Mouse (Mus musculus) retina, postnatal 7 days (tissue): ENCODE measurements around the gene Dennd1b.

ENCODE experiments used
- DNase-seq: peaks from one replicate; pipeline ENCODE4 v3.0.0-alpha.2; 2012; ENCODE audit warnings: low read depth, low spot score

The Dennd1b gene

DNA sequence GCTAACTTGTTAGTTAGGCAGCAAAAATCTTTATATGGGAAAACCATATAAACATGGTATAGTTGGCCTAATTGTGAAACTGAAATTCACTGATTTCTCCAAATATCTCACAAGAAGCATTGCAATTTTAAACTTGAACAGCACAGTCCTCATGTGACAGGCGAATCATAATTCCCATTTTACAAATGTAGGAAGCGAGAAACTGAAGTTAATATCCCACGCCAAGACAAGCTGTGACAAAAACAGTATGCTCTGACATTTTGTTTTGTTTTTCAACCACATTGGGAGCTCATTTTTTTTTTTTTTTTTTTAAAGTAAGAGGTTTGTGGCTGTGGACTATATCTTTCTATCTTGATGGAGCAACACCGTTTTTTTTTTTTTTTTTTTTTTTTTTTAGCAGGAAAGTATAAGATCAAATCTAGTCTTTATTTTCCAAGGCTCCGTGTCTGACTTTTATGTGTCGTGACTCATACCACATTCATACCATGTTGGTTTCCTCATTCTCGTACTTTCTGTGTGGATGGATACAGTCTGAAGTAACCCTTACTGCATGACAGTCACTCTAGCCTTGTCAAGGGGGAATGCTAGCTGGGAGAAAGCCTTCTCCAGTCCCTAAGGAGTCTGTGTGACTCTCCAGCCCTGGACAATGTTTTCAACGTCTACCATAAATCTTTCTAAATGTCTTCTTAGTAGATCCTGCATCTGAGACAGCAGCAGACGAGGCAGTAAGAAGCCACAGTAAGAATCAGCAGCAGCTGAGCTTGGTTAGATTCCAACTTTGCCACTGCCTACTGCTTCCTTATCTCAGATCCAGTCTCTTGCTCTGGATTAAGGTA lies 751 bp upstream of the Dennd1b start:
- DNase-seq: no peak

DNA sequence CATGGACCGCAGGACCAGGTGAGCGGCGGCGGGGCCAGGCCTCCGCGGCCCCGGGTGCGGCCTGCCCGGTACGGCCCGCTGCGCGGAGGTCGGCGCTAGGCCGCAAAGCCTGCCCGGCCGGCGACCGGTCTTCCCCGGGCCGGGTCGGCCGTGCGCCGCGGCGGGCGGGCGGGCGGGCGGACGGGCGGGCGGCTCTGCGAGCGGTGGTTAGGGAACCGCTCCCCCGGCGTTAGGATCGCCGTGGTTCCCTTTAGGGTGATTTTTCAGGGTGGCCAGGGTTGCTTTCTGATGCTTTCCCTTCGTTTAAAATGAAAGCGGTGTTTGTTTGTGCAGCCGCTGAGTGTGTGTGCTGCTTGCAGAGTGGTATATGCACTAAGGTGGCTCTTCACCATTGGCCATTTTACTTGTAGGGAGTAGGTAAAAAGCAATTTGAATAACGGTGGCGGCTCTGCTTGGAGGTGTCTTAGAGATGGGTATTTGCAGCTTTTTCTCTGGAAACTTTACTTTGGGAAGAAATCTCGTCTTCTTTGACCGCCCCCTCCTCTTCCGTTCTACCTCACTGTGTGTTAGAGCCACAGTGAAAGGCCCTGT lies 728 bp downstream of the Dennd1b start:
- DNase-seq: peak; percentile 16

DNA sequence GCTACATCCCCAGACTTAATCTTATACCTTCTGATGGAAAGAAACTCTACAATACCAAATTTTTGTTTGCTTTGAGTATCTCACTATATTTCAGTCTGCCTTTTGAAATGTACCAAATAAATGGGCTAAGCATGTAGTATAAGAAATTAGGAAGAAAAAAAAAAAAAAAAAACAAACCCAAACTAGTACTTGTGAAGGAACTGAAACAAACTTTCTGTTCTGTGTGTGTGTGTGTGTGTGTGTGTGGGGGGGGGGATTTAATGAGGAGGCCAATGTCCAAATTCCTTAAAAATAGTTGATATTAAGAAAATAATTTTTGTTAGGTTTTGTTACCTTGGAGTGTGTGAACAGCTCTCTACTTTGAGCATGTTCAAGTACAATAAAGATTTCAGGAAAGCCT lies 1.8 kb downstream of the Dennd1b start:
- no peak for DNase-seq

DNA sequence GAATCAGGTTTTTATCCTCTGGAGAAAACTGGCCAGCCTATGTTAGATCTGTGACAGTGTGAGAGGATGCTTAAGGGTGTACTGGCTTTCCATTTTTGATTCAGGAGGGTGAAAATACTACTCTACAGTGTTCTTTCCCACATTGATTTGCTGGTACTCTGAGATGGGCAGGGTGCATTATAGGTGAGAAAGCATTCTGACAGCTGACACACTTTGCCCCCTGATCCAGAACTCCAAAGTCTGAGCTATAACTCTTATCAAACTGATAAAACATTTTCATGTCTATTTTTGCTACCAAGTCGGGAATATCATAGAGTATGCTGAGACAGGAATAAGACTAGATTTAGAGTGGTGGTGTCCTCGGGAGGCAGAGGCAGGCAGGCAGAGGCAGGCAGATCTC lies 2.3 kb downstream of the Dennd1b start:
- DNase-seq: no peak

DNA sequence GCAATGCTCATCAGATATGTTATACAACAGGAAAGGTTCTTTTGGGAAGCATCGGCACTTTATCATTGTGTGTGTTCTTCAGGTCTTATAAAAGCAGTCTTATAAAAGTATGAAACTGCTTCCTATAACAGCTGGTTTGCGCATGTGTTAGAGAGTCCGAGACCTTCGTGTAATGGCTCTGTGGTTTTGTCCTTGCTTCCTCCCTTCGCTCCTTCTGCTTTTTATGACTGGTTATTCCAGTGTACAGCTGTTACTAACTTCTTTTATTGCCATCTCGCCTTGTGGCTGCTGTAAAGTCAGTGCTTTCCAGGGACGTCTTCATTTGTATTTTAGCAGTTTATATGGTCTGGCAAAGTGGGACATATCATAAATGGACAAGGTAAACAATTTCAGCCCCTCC lies 4.2 kb downstream of the Dennd1b start:
- no peak for DNase-seq

DNA sequence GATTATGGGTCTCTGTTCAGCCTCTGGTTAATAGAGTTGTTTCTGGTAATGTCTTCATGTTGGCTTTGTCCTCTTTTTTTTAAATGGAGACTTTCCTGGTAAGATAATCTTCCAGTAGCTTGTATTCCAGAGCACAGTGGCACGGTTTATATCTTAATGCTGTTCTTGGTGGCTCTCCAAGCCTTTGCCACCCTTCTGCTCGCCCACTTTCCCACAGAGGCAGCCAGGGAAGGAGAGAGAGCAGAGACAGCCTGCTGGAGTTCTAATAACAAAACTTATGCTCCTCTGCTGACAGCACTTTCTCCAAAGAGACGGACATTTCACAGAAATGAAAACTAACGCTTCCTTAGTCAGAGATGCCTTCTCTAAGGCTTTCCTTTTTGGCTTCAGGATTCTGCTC lies 6.8 kb downstream of the Dennd1b start:
- no peak for DNase-seq

DNA sequence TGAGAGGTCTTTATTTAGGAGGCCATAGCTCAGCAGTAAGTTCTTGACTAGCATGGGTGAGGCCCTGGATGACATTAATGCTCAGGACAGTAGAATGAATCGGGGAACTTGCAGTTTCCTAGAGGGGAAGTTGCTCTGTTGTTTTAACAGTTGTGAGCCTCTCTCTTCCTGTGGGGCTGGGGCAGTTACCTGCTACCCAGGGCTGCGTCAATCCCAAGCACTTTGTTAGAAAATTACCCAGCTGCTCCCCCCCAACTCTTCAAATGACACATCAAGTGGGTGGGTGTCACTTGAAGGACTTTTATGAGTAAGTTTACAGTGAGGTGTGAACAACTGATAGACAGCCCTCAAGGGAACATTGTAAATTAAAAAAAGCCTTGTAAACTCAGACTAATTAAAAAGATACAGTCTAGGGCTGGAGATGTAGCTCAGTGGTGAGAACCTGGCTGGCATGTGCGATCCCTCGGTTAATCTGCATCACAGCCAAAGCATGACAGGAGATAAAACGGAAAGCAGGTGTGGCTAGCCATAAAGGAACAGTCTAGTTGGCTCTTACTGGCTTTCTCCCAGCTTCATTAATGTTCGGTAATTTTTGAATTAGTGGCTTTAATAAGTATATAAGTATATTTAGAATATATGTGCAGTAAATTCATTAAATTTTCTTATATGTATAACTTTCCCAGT lies 10.4 kb downstream of the Dennd1b start:
- no peak for DNase-seq

DNA sequence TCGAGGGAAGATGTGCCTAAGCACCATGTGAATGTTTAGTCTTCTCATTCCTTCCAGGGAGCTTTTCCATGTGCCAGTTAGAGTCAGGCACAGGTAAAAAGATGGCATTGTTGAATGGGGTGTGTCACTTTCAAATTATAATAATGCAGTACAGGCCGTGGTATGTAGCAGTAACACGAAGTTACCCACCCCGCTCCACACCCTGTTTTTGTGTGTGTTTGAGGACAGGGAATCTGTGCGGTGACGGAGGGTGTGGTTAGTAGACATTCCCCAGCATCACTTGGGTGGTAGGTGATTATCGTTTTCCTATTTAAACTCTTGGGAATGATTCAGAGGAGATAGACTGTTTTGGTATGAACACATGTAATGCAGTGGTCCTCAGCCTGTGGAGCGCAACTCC lies 11.6 kb downstream of the Dennd1b start:
- no peak for DNase-seq

DNA sequence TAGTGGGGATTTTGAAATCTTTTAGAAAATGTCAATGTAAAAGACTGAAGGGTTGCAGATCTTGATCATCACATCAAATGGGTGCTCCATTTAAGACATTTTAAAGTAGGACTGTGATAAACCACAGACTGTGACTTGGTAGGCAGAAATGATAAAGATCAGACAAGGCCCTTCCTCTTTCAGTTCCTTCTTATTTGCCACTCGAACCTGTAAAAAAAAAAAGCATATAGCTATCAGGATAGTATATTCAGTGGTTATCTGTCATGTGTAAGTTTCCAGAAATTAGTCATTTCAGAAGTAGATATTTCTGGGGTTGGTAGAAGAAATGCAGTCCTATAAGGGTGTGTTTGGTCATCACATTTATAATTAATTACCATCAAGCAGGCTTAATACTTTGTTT lies 12.7 kb downstream of the Dennd1b start:
- DNase-seq: no peak

DNA sequence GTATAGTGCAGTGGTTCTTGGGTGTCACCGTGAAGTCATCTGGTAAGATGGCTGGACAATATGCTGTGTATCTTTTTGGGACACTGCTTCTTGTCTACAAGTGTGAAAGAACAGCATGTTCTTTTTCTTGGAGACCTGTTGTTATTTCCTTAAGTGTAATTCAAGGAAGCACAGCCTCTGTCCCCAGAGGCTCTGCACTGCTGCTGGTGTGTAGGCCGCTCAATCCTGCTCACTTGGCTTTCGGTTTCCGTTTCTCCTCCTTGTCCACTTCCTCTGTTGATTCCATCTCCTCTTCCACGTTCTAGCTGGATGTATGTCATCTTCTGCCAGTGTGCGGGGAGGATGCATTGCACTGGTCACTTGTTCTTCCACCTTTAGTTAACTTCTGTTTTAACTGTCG lies 19.0 kb downstream of the Dennd1b start:
- no peak for DNase-seq

DNA sequence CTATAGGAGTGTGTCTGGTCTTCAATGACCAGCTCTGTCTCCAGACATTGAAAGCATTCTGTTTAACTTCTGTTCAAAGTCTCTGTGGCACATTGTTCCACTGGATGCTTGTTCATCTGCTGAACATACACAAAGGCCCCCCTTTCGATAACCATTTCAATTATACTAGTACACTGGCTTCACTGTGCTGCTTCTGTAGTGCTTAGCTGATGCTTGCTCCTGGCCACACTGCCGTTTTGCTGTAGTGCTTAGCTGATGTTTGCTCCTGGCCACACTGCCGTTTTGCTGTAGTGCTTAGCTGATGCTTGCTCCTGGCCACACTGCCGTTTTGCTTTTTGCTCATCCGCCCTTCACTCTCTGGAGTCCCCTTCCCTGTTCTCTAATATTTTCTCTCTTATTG lies 19.4 kb downstream of the Dennd1b start:
- DNase-seq: no peak

DNA sequence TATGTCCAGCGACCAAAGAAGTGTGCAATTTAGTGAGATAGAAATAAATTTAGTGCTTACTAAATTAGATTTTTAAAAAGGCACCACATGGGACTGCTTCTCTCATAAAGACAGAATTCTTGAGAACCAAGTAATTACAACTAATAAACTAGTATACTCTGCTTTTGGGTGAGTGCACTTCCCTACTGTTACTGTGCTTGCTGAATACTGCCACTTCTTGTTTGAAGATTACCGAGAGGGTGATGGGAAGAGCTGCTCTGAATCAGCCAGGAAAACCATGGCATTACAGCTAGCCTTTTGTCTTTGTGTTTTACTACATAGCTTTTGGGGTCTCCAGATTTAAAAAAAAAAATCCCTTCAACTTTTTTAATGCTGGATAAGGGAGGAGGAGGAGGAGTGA lies 19.8 kb downstream of the Dennd1b start:
- no peak for DNase-seq

DNA sequence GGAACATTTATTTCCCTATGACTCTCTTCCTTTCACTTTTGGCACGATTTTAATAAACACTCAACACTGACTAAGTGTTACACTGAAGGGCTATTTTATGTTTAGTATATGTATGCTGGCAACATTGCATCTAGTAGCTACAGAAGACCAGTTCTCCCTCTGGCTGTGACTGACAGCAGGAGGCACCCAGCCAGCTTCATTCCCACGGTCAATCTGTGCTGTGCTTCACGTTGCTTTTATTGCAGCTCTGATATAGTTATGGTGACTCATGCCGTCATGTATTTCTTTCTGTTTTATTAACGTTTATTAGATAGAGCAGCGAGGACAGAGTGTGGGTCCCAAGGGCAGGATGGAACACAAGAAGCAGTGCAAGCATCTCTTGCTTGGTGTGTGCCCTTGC lies 20.2 kb downstream of the Dennd1b start:
- no peak for DNase-seq

DNA sequence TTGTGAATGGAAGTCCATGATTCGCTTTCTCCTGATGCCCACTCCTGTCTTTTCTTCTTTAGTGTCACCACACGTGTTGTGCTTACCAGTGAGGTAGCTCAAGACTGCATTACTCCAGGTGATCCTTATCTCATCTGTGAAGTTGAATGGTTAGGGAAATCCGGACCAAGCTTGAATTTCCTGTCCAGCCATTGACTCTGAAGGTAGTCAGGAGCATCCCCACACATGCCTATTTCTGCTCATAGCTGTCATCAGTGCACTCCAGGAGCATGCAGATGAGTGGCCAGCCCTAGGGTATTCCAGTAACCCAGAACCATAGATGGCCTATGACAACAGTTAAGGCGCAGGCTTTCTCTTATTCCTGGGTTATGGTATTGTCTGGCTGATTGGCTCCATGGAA lies 20.9 kb downstream of the Dennd1b start:
- DNase-seq: no peak

DNA sequence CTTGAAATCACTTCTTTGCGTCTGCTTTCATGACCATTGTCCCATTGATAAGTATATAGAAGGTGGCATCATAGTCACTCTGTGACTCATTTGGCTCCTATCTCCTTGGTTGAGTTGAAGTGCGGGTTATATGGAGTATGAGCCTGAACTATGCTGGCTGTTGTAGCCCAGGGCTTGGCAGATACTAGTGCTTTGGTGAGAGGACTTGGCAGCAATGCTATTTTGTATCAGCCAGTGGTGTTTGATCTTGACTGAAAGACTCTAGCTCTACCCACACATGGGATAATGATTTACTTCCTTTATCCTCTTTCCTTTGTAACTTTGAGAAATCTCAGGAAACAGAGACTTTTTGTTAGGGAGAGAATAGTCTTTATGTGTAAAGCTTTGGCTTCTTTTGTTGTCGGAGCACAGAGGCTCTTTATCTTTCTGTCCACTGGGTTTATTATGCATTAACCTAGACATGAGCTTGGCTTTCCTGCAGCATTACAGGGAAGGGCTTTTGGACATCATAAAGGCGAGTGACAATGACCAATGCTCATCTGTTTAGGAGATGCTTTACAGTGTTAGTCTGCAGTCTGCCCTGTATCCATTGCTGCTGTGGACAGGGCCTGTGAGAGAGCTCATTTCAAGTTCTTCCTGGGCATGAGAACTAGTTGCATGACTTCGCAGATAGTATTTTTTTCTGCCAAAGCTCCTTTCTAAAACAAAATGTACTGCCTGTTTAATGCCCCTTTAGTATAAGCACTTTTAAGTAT lies 29.3 kb downstream of the Dennd1b start:
- no peak for DNase-seq

DNA sequence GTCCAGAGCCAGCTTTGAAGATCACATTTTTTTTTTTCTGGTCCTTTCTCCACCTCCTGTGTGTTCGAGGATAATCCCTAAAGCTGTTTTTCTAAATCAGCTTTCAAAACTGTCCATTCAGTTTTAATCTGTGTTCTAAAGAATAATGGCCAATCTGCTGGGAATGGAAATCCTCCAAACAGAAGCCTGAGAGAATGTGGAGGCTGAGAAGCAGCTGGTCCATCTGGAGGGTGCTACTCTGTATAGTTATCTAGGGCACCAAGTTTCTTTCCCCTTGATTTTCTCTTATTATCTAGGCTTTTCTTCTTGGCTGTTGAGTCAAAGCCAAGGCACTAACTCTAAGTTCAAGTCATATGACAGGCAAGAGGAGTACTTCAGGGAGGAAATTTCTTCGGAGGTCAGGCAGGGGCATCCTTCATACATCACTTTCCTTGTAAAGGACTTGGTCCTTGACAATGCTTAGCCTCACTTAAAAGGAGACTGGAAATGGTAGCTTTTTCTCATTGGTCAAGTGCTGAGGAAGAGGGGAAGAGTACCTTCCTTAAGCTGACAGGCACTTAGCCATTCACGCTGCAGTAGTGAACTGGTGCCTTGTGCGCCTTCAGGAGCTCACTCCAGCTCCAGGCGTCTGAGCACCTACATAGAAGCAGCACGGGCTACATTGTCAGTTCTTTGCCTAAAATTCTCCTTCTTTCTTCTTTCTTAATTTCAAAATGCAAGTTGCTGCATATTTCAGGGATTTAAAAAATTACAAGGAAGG lies 32.6 kb downstream of the Dennd1b start:
- DNase-seq: peak; percentile 32

DNA sequence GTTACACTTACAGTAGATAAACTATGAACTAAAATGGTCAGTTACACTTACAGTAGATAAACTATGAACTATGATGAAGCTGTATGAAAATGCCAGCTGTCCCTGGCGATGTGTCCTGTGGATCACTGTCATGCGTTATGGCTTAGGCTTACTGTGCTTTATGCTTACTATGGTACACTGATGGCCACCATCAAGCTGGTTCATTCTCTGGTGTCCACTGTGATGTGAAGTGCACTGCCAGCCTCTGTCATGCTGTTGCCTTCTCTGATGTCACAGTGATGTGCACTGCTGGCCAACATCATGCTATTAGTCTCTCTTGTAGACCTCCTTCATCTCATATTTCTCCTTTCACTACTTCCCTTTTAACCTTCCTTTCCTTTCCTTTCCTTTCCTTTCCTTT lies 33.4 kb downstream of the Dennd1b start:
- DNase-seq: no peak

DNA sequence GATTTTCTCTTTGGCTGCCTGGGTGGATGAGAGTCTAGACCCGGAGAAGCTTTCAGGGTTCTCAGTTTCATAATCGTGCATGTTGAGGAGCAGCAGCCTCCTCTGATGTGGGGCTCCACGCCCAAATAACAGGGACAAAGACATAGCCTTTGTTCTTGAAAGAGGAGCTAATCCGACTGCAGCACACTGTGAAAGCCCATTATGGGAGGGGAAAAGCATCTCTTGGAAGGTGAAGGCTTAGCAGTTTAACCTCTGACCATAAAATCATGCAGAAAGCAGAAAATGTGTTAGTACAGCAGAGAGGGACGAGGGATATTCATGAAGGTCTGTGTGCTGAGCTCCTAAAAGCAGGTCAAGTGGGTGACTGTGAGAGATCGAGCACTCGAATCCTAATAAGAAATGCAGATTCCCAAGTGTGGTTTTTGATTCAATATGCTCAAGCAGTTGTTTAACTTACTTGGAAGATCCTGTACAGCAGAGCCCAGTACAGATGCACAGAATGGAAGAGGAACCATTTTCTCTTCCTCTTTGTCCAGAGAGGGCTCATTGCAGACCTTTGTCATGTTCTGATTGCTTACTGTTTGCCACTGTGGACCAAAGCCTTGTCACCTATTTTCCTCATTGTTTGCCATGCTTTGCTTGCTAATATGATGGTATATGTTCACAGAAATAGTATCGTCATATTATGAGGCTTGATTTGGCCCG lies 37.6 kb downstream of the Dennd1b start:
- DNase-seq: no peak

DNA sequence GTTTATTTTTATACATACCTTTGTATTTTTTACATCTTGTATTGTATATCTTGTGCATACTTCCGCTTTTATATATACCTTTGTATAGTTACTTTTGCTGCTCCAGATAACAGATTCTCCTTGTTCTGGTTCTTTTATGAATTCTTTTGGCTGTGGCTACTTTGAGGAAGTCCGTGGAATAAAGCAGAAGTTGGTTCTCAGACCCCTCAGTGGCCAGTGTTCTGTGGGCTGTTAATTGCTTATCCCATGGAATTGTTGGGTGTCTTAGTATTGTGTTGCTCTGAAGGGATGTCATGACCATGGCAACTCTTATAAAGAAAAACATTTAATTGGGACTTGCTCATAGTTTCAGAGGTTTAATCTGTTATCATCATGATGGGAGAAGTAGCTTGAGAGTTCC lies 40.3 kb downstream of the Dennd1b start:
- DNase-seq: no peak

DNA sequence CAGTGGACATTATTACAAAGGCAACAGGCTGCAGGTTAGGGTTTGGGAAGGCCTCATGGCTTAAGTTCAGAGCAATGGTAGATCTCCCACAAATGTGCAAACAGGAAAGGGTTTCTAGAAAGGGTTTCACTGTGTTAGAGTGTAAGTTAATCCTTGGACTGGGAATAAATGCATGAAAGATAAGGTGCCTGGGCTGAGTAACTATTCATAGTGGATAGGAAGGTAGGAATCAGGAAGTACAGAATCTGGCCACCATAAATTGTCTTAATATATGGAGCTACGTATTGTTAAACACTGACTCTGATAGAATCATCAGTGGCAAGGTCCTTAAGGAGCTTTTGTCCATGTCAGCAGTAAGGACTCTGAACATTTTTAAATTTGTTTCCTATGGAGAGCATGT lies 42.8 kb downstream of the Dennd1b start:
- no peak for DNase-seq

DNA sequence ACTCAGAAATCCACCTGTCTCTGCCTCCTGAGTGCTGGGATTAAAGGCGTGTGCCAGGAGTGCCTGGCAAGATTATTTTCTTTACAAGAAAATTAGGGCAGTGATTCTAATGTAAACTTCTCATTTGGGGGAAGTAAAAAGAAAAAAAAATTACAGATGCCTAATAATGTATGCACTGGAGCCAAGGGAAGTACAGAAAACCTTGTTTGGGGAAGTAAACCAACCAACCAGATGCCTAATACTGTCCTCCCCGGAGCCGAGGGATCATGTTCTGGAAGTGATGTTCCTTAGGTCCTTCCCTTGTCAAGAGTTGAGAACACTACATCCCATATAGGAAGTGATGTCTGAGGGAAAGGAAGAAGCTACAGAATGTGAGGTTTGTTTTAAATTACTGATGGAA lies 44.2 kb downstream of the Dennd1b start:
- DNase-seq: no peak
